Mouse (Mus musculus) cortical plate, adult 2 months (tissue): Measurements from ENCODE around the gene Krtap24-1.

ENCODE experiments used
- CTCF ChIP-seq: fragments of 200-500 bp; IDR thresholded peaks from 2 replicates; pipeline ENCODE4 v1.5.1; 2011; ENCODE audit warnings: mild to moderate bottlenecking, control low read depth, low read length; ENCODE audit not compliant: insufficient read depth; ENCODE audit errors: extremely low read depth
- POLR2A ChIP-seq: fragments of 200-500 bp; IDR thresholded peaks from 2 replicates; pipeline ENCODE4 v1.6.1; 2011; ENCODE audit warnings: mild to moderate bottlenecking, low read length, control low read depth; ENCODE audit not compliant: insufficient read depth; ENCODE audit errors: extremely low read depth

GRCm38 (mm10) chr16:88646366-88647111 lies 34.5 kb upstream of the Krtap24-1 start:
- no peak for TF ChIP-seq CTCF
- TF ChIP-seq POLR2A: no peak
